Mouse (Mus musculus) CH12.LX (cell line): ENCODE results near the gene Mmp10. TPM values are rescaled to one million over a fixed set of nuclear protein-coding genes. Genes with fewer than 3 reads are reported as not detected.

Experiments used
- DNase-seq: peaks from one replicate; pipeline ENCODE4 v3.0.0-alpha.2; 2013; ENCODE audit errors: extremely low read depth
- H3K27ac ChIP-seq: 2 replicates; pipeline ENCODE4 v1.5.1; 2012; ENCODE audit warnings: low read depth, mild to moderate bottlenecking, control low read depth, moderate library complexity; ENCODE audit not compliant: insufficient read depth
- H3K27me3 ChIP-seq: replicated peaks from 2 replicates; pipeline ENCODE3; 2012; ENCODE audit warnings: inconsistent platforms
- H3K36me3 ChIP-seq, 2 experiments: replicated peaks in 1 of 2; 2 replicates each; pipeline versions ENCODE3 to v1.6.1; 2012; ENCODE audit warnings: inconsistent platforms in 1 of 2, low read length in 1 of 2, mild to moderate bottlenecking in 1 of 2, mixed read lengths in 1 of 2, moderate library complexity in 1 of 2; ENCODE audit not compliant: control insufficient read depth in 1 of 2, insufficient read depth in 1 of 2
- H3K4me1 ChIP-seq, 2 experiments: 2 replicates each; pipeline ENCODE4 v1.6.1; 2012; ENCODE audit warnings: inconsistent platforms in 1 of 2, moderate library complexity in 1 of 2; ENCODE audit not compliant: insufficient read depth in 2 of 2, control insufficient read depth in 1 of 2
- H3K4me2 ChIP-seq: 2 replicates; pipeline ENCODE4 v1.6.1; 2012; ENCODE audit warnings: low read depth, mild to moderate bottlenecking, control low read depth; ENCODE audit not compliant: poor library complexity, insufficient read depth, severe bottlenecking
- H3K4me3 ChIP-seq, 3 experiments: fragments of 150-350 bp in 1 of 3; sonication (generic) in 1 of 3; replicated peaks in 1 of 3; 2 replicates each; pipeline versions ENCODE3 to v1.5.1; 2011 to 2012; ENCODE audit warnings: low read depth in 2 of 3, low read length in 2 of 3, mild to moderate bottlenecking in 2 of 3, moderate library complexity in 2 of 3, control low read depth in 1 of 3, improper control_type of control experiment in 1 of 3, inconsistent platforms in 1 of 3, mixed read lengths in 1 of 3; ENCODE audit not compliant: poor library complexity in 1 of 3
- H3K79me2 ChIP-seq: replicated peaks from 2 replicates; pipeline ENCODE4 v1.6.1; 2012; ENCODE audit warnings: mild to moderate bottlenecking, moderate library complexity; ENCODE audit not compliant: control insufficient read depth, poor library complexity, insufficient read depth, severe bottlenecking; ENCODE audit errors: extremely low read depth
- H3K9ac ChIP-seq: 2 replicates; pipeline ENCODE4 v1.6.1; 2012; ENCODE audit warnings: low read depth, mild to moderate bottlenecking, control low read depth, moderate library complexity; ENCODE audit not compliant: insufficient read depth
- H3K9me3 ChIP-seq: replicated peaks from 2 replicates; pipeline ENCODE3; 2012; ENCODE audit warnings: low read length, inconsistent platforms, mixed read lengths
- CTCF ChIP-seq, 2 experiments: IDR thresholded peaks in 1 of 2; conservative IDR thresholded peaks in 1 of 2; 2 replicates each; pipeline ENCODE4 v1.5.1; 2011 to 2012; ENCODE audit warnings: low read depth in 2 of 2, low read length in 2 of 2, improper control_type of control experiment in 1 of 2, inconsistent platforms in 1 of 2, mild to moderate bottlenecking in 1 of 2, moderate library complexity in 1 of 2
- E2F4 ChIP-seq: IDR thresholded peaks from 2 replicates; pipeline ENCODE4 v1.6.1; 2011; ENCODE audit warnings: low read depth, low read length, improper control_type of control experiment; ENCODE audit not compliant: insufficient replicate concordance
- EP300 ChIP-seq: IDR thresholded peaks from 2 replicates; pipeline ENCODE4 v1.6.1; 2011; ENCODE audit warnings: low read length, improper control_type of control experiment
- ETS1 ChIP-seq: conservative IDR thresholded peaks from 2 replicates; pipeline ENCODE4 v1.6.1; 2012; ENCODE audit warnings: low read depth, mild to moderate bottlenecking, inconsistent platforms, low read length, improper control_type of control experiment, moderate library complexity
- HCFC1 ChIP-seq: IDR thresholded peaks from 2 replicates; pipeline ENCODE4 v1.6.1; 2012; ENCODE audit warnings: low read depth, mild to moderate bottlenecking, inconsistent platforms, low read length, improper control_type of control experiment
- JUN ChIP-seq: IDR thresholded peaks from 2 replicates; pipeline ENCODE4 v1.6.1; 2011; ENCODE audit warnings: low read depth, mild to moderate bottlenecking, low read length, improper control_type of control experiment, moderate library complexity; ENCODE audit not compliant: insufficient read depth
- MEF2A ChIP-seq: IDR thresholded peaks from 2 replicates; pipeline ENCODE4 v1.6.1; 2014; ENCODE audit warnings: low read depth, mild to moderate bottlenecking, inconsistent platforms, low read length, improper control_type of control experiment, borderline replicate concordance
- MXI1 ChIP-seq: IDR thresholded peaks from 2 replicates; pipeline ENCODE4 v1.6.1; 2011; ENCODE audit warnings: mild to moderate bottlenecking, low read depth, low read length, improper control_type of control experiment
- NELFE ChIP-seq: IDR thresholded peaks from 2 replicates; pipeline ENCODE4 v1.6.1; 2011; ENCODE audit warnings: low read depth, low read length, improper control_type of control experiment
- NRF1 ChIP-seq: IDR thresholded peaks from 2 replicates; pipeline ENCODE4 v1.6.1; 2014; ENCODE audit warnings: low read depth, mild to moderate bottlenecking, inconsistent platforms, low read length, improper control_type of control experiment, moderate library complexity
- POLR2A ChIP-seq: IDR thresholded peaks from 2 replicates; pipeline ENCODE4 v1.6.1; 2011; ENCODE audit warnings: low read depth, mild to moderate bottlenecking, improper control_type of control experiment, low read length
- RAD21 ChIP-seq: IDR thresholded peaks from 2 replicates; pipeline ENCODE4 v1.6.1; 2011; ENCODE audit warnings: low read depth, mild to moderate bottlenecking, low read length, improper control_type of control experiment, moderate library complexity
- SIN3A ChIP-seq: IDR thresholded peaks from 2 replicates; pipeline ENCODE4 v1.6.1; 2012; ENCODE audit warnings: low read length, improper control_type of control experiment, inconsistent platforms
- SMC3 ChIP-seq: IDR thresholded peaks from 2 replicates; pipeline ENCODE4 v1.6.1; 2011; ENCODE audit warnings: low read depth, low read length, improper control_type of control experiment
- TCF12 ChIP-seq: IDR thresholded peaks from 2 replicates; pipeline ENCODE4 v1.6.1; 2014; ENCODE audit warnings: low read depth, mild to moderate bottlenecking, inconsistent platforms, low read length, improper control_type of control experiment
- USF1 ChIP-seq: IDR thresholded peaks from 2 replicates; pipeline ENCODE4 v1.6.1; 2014; ENCODE audit warnings: low read depth, mild to moderate bottlenecking, inconsistent platforms, low read length, improper control_type of control experiment
- USF2 ChIP-seq: conservative IDR thresholded peaks from 2 replicates; pipeline ENCODE4 v1.6.1; 2011; ENCODE audit warnings: low read depth, low read length, improper control_type of control experiment
- ZC3H11A ChIP-seq: IDR thresholded peaks from 2 replicates; pipeline ENCODE4 v1.6.1; 2012; ENCODE audit warnings: low read depth, mild to moderate bottlenecking, inconsistent platforms, low read length, improper control_type of control experiment
- ZMIZ1 ChIP-seq: IDR thresholded peaks from 2 replicates; pipeline ENCODE4 v1.6.1; 2012; ENCODE audit warnings: low read depth, mild to moderate bottlenecking, inconsistent platforms, low read length, improper control_type of control experiment
- dilution Hi-C: fragments of 300-500 bp; cut with MboI; formaldehyde crosslinking; loops from 2 replicates; pipeline ENCODE4 v1.14.3; 2020; ENCODE audit warnings: low sequenced_read_pairs; ENCODE audit not compliant: extremely low pct_unique_long_range_greater_than_20kb, extremely low pct_ligation_motif_present
- in situ Hi-C: fragments of 300-500 bp; cut with MboI; formaldehyde crosslinking; loops from 3 replicates; pipeline ENCODE4 v1.14.3; 2019; ENCODE audit warnings: low sequenced_read_pairs, low pct_ligation_motif_present, low pct_unique_long_range_greater_than_20kb, mixed read lengths
- polyA plus RNA-seq: library from polyadenylated mRNA; unstranded; fragments of >175 nt; gene quantifications from 2 replicates; pipeline ENCODE4 v1.2.1, GENCODE M21; 2012; ENCODE audit warnings: low read depth; ENCODE audit not compliant: insufficient read length
- total RNA-seq, 2 experiments: library from RNA; depleted of rRNA; stranded (reverse); fragments of 300-350 nt in 1 of 2; fragments of >200 nt in 1 of 2; gene quantifications; 2 replicates each; pipeline ENCODE4 v1.2.3; 2012 to 2014

Mmp10 gene
- total and polyA plus RNA-seq, 3 experiments, result 1.4 to 4.2 (median 1.9) TPM

GRCm38 (mm10) chr9:7553536-7553935 is 51.4 kb downstream of the Mmp10 start:
- Histone ChIP-seq H3K36me3 (no peaks in the 10 kb centered on the region), H3K9me3 (no peaks in the 10 kb centered on the region), H3K4me3 (no peak overlapping the region), H3K9ac (no peak overlapping the region), H3K4me1 (peaks cover 0 to 21% of the 10 kb centered on the region in 2 experiments; a peak in 2 of 4 replicates), H3K27ac (no peak overlapping the region), H3K4me2 (no peak overlapping the region)
- dilution Hi-C loops, result no loop called here
- in situ Hi-C loops, result no loop called here
- peak; percentile 48 for DNase-seq
- TF ChIP-seq USF1 (0 out of 2 replicates have a peak, but pooled peaks have one; percentile 7), ZMIZ1 (no peak), USF2 (0 out of 2 replicates have a peak, but pooled peaks have one; percentile 13)
- TF ChIP-seq, all 38 proteins: peak for 2
- H3K27me3 ChIP-seq, result no peaks in the 10 kb centered on the region
- H3K79me2 ChIP-seq, result no peaks in the 10 kb centered on the region

GRCm38 (mm10) chr9:7554382-7554781 is 52.2 kb downstream of the Mmp10 start:
- H3K9me3 ChIP-seq, result no peaks in the 10 kb centered on the region
- peaks cover 0 to 21% of the 10 kb centered on the region in 2 experiments; a peak in 2 of 4 replicates for H3K4me1 ChIP-seq
- H3K79me2 ChIP-seq, result no peaks in the 10 kb centered on the region
- TF ChIP-seq EP300 (no peak), ETS1 (no peak), E2F4 (no peak), RAD21 (peak; percentile 59), ZC3H11A (no peak), CTCF (conservative IDR thresholded peaks at IDR 0.05 in 1 of 2, IDR thresholded peaks at IDR 0.05 in 1 of 2; ENCODE audit: low read depth in 2 of 2, low read length in 2 of 2) (peak; percentile 52 to 69; a peak in 3 of 4 replicates), SMC3 (peak; percentile 56), NELFE (peak; percentile 19; the same call in 1 of the 2 replicates)
- no peaks in the 10 kb centered on the region for H3K27me3 ChIP-seq
- in situ Hi-C loops (no loop called here), dilution Hi-C loops (no loop called here)
- no peaks in the 10 kb centered on the region for H3K36me3 ChIP-seq
- H3K4me3 ChIP-seq, result no peak overlapping the region
- DNase-seq, result peak; percentile 41
- no peak overlapping the region for H3K4me2 ChIP-seq
- no peak overlapping the region for H3K27ac ChIP-seq
- H3K9ac ChIP-seq, result no peak overlapping the region

- dilution Hi-C loops, result no loop called here
- in situ Hi-C loops, result no loop called here
- H3K4me3 ChIP-seq, result no peak within 1 kb of the TSS
- no peak within 1 kb of the TSS for H3K27ac ChIP-seq
- H3K4me1 ChIP-seq, result peaks cover 0 to 16% of the 10 kb centered on the region in 2 experiments; a peak in 2 of 4 replicates
- no peak within 1 kb of the TSS for H3K9ac ChIP-seq
- no peaks in the 10 kb centered on the region for H3K79me2 ChIP-seq
- no peaks in the 10 kb centered on the region for H3K9me3 ChIP-seq
- TF ChIP-seq SIN3A (no peak), POLR2A (no peak), NRF1 (no peak), TCF12 (no peak), MXI1 (no peak), HCFC1 (no peak), USF2 (no peak), MEF2A (no peak), JUN (no peak)
- H3K36me3 ChIP-seq, result no peaks in the 10 kb centered on the region
- DNase-seq, result no peak
- no peaks in the 10 kb centered on the region for H3K27me3 ChIP-seq
- H3K4me2 ChIP-seq, result no peak within 1 kb of the TSS
Observed at GRCm38 (mm10) chr9:7558221-7559017, 56.3 kb downstream of the Mmp10 start, which contains the start of gene Mmp8. Gene Mmp8, plus strand, starts transcription at chr9:7558456.
